Mouse (Mus musculus) gastrocnemius, postnatal 14 days (tissue): ENCODE measurements at regions not wholly inside any gene's neighbourhood (a gene's known extent, or its start where the extent isn't known, plus 50 kb on each side); places are given as distances from the start of the nearest gene placed in this dataset.

ENCODE experiments used
- DNase-seq: peaks from one replicate; pipeline ENCODE4 v3.0.0; 2021; ENCODE audit warnings: mixed read lengths
- intact Hi-C: fragments of 180-260 bp; cut with DNase I; formaldehyde crosslinking; loops from one replicate; pipeline ENCODE4 v1.15.1; 2025; ENCODE audit warnings: low total_unique reads

- intact Hi-C loops, result no loop called here
- no peak for DNase-seq
Observed at GRCm38 (mm10) chr16:47081896-47082295, 583.6 kb upstream of the Nectin3 start.

DNA sequence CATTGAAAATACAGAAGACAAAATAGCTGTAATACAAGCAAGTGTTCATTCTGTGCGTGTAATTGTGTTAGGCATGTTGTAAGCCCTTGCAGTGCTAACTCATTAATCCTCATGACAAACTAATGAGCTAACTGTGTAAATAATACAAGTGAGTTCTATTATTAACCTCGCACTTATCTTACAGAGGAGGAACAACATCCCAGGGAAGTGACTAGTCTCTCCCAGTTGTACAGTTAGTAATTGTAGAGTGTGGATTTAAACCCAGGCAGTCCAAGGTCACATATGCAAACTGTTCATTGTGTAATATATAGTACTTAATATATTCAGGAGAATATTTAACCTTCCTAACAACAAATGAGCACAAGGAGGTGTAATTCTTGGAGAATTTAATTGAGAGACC lies 582.0 kb upstream of the Nectin3 start:
- DNase-seq, result no peak
- intact Hi-C loops, result no loop called here

DNA sequence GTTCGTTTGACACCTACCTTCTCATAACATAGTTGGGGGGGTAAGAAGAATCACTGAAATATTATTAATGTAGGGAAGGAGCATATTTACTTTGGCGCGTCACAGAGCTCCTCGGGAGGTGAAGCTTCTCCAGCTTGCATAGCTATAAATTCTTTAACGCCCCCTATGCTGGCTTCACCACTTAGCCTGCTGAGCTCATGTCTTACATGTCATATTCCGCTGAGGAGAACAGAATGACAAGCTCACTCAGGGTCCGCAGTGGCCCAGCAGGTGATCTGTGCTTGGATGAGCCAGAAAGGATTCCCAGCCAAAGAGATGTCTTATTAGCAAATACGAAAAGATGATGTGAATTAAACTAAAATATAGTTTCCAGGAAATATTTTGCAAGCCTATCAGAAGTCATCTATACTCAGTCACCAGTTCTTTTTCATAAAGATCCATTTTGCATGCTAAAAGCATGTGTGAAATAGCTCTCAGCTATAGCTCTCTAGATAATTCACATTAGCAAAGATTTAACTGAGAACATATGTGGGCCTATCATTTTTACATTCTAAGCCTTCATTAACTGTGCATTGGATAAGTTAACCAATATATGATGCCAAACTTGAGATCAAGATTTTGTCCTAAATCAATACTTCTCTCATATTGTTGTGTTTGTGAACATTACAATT lies 561.1 kb upstream of the Nectin3 start:
- no peak for DNase-seq
- intact Hi-C loops, result no loop called here

DNA sequence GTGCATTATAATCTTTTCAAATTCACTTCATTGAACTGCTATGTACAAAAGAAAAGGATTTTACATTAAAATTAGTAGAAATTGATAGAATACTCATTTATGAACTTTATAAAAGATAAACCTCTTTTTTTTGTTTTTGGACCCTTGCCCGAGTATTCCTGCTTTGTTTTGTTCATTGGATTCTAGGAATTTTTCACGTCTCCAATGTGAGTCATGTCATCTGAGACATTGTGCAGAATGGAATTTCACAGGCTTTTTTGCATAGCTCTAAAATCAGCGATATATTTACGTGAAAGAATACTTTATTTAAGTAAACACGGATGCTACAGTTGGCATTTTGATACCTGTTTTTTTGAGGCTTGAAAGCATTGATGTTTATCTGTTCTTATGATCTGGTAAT lies 560.5 kb upstream of the Nectin3 start:
- intact Hi-C loops, result no loop called here
- no peak for DNase-seq

DNA sequence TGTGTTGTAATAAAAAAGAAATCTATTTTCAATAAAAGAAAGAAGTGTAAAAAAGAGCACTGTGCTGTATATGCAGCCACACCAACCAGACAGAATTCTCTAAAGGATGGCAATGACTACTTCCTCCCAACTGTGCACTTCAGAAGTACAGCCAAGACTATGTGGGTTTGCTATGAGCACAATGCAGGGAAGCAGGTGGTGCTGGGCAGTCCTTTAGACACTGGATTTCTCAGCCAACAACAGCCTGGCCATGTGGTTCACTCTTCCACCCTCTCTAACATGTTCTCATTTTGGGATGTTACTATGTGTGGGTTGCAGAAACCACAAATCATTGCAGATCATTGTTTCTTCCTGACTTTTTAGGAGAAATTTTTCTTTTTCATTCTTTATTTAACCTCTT lies 527.6 kb upstream of the Nectin3 start:
- intact Hi-C loops, result no loop called here
- DNase-seq, result no peak

GRCm38 (mm10) chr16:47017486-47017885 lies 519.2 kb upstream of the Nectin3 start:
- intact Hi-C loops, result no loop called here
- DNase-seq, result no peak

DNA sequence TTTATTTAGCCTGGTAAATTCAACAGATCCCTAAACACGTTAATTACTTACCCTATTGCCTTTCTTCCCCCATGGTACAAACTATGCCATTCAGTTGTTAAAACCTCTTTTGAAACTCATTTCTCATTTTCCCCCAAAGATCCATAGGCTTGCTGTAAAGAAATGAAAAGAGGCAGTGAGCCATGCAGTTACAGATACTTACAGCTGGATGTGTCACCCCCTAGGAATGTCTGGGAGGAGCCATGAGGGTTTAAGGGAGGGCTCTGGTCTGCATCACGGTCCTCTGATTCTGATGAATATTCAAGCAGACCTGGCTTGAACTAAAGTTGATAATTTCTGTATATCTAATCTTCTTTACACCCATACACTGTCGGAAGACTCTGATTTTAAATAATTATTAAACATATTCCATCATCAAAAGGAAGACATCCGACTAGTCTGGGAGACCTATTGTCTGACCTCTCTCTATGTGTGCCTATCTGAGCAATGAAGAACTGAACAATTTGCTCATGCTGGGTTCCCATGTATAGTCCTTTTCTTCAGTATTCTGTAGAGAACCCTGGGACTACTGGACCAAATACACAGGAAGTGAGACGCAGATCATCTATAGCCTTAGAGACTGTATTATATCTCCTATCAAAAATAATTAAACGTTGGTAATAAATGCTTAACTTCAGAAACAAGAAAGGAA lies 484.7 kb upstream of the Nectin3 start:
- intact Hi-C loops, result no loop called here
- DNase-seq, result no peak

GRCm38 (mm10) chr16:46982272-46982909 lies 484.1 kb upstream of the Nectin3 start:
- DNase-seq, result no peak
- intact Hi-C loops, result no loop called here

GRCm38 (mm10) chr16:46965741-46966140 lies 467.4 kb upstream of the Nectin3 start:
- intact Hi-C loops, result no loop called here
- no peak for DNase-seq

DNA sequence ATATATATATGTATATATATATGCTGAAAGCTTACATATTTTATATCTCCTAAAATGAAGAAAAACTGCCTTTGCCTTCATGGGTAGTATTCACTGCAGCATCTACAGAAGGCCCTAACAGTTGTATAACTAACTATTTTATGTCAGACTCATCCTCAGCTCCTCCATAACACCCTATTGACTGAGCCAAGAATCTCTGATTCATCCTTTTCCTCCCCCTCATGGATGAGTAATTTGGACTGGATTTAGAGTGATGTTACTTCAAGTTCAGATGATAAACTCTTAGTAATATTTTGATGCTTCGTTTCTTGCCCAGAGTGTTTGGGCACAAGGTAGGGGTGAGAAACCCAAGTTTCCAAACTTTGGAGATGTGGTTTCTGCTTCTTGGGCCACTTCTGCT lies 458.7 kb upstream of the Nectin3 start:
- intact Hi-C loops, result no loop called here
- DNase-seq, result no peak

DNA sequence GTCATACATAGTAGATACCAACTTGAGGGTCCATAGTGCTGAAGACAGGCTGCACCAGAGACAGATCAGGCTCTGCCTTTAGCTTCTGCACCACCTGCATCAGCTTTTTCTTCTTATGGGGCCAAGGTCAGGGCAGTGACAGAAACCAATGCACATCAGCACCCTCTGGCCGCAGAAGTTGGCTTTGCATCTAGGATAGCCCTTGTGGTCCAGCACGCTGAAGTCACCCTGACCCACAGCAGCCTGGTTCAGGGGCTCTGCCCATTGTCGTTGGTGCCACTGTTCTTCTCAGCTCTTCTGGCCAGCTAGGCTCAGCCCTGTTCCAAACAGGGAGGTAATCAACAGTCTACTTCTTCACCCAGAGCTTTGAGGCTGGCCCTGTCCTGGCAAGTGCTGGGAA lies 427.7 kb upstream of the Nectin3 start:
- DNase-seq, result no peak
- intact Hi-C loops, result loop anchor here (10.0 kb wide), 1 partner anchor 441 kb away; no protein-coding TSS in a partner anchor

- no peak for DNase-seq
- intact Hi-C loops, result no loop called here
Observed at GRCm38 (mm10) chr16:46894576-46895203, 396.4 kb upstream of the Nectin3 start.

DNA sequence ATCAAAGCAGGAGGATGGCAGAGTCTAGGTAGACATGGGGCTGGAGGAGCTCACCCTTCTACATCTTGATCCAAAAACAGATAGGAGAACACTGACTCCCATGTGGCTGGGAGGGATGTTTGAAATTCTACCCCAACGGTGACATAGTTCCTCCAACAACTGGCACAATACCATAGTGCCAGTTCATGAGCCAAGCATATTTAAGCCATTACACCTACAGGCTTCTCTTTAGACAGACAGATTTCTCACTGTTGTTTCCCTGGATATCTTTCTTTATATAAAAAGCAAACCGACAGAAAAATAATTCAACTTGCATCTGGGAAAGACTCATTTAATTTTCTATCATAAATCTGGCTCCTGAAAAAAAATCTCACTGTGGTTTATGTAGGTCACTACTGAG lies 380.4 kb upstream of the Nectin3 start:
- no peak for DNase-seq
- intact Hi-C loops, result no loop called here

DNA sequence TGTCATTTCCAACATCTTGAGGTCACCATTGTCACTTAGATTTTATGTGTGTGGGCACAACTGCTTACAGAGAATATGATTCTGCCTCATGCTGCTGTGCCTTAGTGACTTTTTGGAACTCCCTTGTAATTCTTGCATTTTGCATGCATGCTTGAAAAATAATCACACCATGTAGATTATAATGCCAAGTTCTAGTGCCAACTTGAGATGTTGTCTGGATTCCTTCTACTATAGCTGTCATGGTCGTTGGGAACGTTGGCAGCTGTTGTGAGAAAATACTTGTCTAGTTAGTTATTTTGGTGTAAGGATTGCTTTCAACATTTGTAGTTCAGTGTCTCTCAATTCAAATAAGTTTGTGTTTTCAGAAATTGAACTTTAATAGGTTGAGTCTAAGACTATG lies 365.6 kb upstream of the Nectin3 start:
- intact Hi-C loops, result no loop called here
- no peak for DNase-seq

DNA sequence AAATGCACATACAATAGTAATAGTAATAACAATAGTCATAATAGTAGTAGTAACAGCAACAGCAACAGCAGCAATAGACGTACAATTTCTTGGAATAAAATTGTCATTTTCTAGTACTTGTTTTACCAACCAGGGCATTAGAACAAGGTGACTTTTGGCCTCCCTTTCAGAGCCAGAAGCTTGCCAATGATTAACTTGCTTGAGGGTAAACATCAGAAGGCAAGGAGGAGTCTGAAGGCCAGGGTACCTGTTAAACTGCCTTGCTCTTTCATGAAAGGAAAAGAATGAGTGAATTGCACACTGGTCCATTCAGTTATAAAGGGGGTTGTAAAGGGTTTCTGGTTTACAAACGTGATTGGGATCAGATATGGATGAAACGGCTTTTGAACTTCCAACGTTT lies 351.2 kb upstream of the Nectin3 start:
- intact Hi-C loops, result no loop called here
- no peak for DNase-seq

DNA sequence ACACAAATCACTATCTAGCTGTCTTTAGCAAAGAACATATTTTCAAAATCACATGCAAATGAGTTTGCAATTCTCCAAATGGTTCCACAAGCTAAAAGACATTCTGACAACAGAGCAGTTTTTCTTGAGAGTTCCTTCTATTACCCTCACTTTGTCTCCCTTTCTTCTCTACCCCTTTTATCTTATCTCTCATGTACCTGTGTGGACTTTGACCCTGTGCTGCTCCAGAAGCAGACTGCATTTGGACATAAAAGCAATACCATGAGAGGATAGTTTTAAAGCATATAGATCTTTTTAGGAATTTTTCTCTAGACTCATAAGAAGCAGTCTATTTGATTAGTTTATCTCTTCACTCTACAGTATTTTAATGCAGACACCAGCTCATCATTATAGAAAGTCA lies 350.4 kb upstream of the Nectin3 start:
- intact Hi-C loops, result no loop called here
- DNase-seq, result no peak

GRCm38 (mm10) chr16:46847707-46848356 lies 349.5 kb upstream of the Nectin3 start:
- DNase-seq, result no peak
- intact Hi-C loops, result no loop called here

DNA sequence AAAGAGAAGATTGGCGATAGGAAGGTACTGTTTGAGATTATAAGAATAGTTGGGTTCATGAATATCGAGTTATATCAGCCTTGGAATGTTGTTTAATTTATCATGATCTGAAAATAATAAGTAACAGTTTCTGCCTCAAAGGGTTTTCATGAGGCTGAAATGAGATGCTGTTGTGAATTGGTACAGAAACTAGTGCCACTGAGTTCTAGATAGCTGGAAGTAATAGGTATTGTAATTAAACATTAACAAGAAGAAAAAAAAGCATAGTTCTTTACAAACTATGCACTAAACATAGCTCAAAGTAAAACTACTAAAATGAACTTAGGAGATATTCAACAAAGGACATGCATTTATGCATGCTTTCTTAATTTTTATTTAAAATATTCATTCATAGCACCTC lies 342.9 kb upstream of the Nectin3 start:
- no peak for DNase-seq
- intact Hi-C loops, result no loop called here

- DNase-seq, result no peak
- intact Hi-C loops, result no loop called here
Observed at GRCm38 (mm10) chr16:46840764-46841163, 342.4 kb upstream of the Nectin3 start.

- intact Hi-C loops, result no loop called here
- DNase-seq, result no peak
Observed at GRCm38 (mm10) chr16:46825147-46825546, 326.8 kb upstream of the Nectin3 start.
